Mouse (Mus musculus) small intestine, adult 2 months (tissue): ENCODE measurements around the gene Rasgef1b.

Experiments used
- CTCF ChIP-seq: fragments of 200-500 bp; IDR thresholded peaks from 2 replicates; pipeline ENCODE4 v1.5.1; 2012; ENCODE audit warnings: low read depth, mild to moderate bottlenecking, control low read depth, inconsistent platforms, low read length, moderate library complexity, mixed read lengths; ENCODE audit not compliant: insufficient replicate concordance, insufficient read length; ENCODE audit errors: extremely low read depth
- POLR2A ChIP-seq: fragments of 200-500 bp; IDR thresholded peaks from 2 replicates; pipeline ENCODE4 v1.6.1; 2012; ENCODE audit warnings: low read depth, mild to moderate bottlenecking, control low read depth, inconsistent platforms, low read length, moderate library complexity

DNA sequence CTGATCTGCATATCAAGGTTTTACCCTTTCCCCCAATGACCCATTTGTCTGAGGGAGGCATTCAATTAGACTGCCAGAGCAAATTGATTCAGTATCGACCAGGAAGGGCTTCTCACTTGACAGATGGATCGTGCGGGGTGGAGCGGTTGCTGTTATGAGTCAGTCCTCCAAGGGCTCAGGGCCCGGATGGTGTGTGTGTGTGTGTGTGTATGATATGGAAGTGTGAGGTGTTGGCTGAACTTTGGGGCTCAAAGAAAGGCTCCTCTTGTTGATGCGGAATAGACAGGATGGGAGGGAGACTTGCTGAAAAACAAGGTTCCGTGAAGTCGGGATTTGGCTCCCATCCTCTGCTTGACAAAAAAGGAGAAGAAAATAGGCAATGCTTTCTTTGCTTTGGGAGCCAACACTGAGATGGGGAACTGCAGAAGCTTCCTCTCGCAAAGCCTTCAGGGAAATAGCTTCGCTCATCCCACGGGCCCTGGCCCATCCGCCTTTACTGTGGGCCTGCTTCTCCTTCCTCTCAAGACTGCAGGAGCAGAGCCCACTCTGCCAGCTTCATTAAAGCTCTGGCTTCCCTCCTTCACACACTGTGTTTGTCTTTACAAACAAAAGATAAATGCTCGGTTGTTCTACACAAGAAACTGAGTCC is 34.0 kb downstream of the Rasgef1b start:
- TF ChIP-seq POLR2A: no peak
- TF ChIP-seq CTCF: no peak
